Mouse (Mus musculus): ENCODE results near the gene Them7.

GRCm38 (mm10) chr2:105358040-105358439 lies 133.9 kb downstream of the Them7 start:
- no peak for TF ChIP-seq CTCF (IDR thresholded peaks at IDR 0.05; ENCODE audit: low read depth, low read length)
- TF ChIP-seq POLR2A (IDR thresholded peaks at IDR 0.05; ENCODE audit: extremely low read depth, insufficient read depth, low read length), result no peak

Measured in liver, adult 2 months (tissue).